Mouse (Mus musculus) heart, postnatal 10 days (tissue): ENCODE measurements around the gene Vcan. TPM values are rescaled to one million over a fixed set of nuclear protein-coding genes. Genes with fewer than 3 reads are reported as not detected.

Source experiments
- DNase-seq, 2 experiments: peaks; one replicate each; pipeline ENCODE4 v3.0.0; 2021
- intact Hi-C: fragments of 180-260 bp; cut with DNase I; formaldehyde crosslinking; loops from one replicate; pipeline ENCODE4 v1.15.1; 2025
- total RNA-seq, 2 experiments: library from RNA; stranded (reverse); gene quantifications; 2 replicates each; pipeline ENCODE4 v1.2.3; 2021

The Vcan gene
- total RNA-seq, 2 experiments from 2014 or later = 51.5 to 53.2 TPM

- DNase-seq = peak; percentile 28 to 55
- intact Hi-C loops = no loop called here
Measured at GRCm38 (mm10) chr13:89634137-89634683, 108.1 kb downstream of the Vcan start.

- DNase-seq = no peak
- intact Hi-C loops = no loop called here
Measured at GRCm38 (mm10) chr13:89619064-89619463, 123.2 kb downstream of the Vcan start.

- intact Hi-C loops = no loop called here
- DNase-seq = no peak
Measured at GRCm38 (mm10) chr13:89607399-89607798, 134.9 kb downstream of the Vcan start.

Other genes with a start within 250 kb of the Vcan start
- 1 to 10 TPM in 1 of 2 experiments, under 1 TPM in 1; 0.74 to 1.2 TPM for gene Hapln1, start 202.7 kb downstream of the Vcan start, total RNA-seq